Mouse (Mus musculus) liver, embryonic 16.5 days (tissue): ENCODE data around the gene Il20rb. TPM values are rescaled to one million over a fixed set of nuclear protein-coding genes. Genes with fewer than 3 reads are reported as not detected.

Source experiments
- ATAC-seq: fragments of 200-750 bp; cut with Nextera tagmentation; 2 replicates; pipeline ENCODE4 v1.8.0; 2017; ENCODE audit warnings: low read depth, mild to moderate bottlenecking, moderate number of reproducible peaks, moderate library complexity
- H3K27ac ChIP-seq: fragments of 300-500 bp; sonication (generic); 2 replicates; pipeline ENCODE4 v1.5.1; 2014; ENCODE audit warnings: mild to moderate bottlenecking, low read length
- H3K27me3 ChIP-seq: fragments of 300-500 bp; sonication (generic); 2 replicates; pipeline ENCODE4 v1.6.1; 2014; ENCODE audit warnings: low read depth, low read length, mixed read lengths; ENCODE audit not compliant: control insufficient read depth, insufficient read depth
- H3K36me3 ChIP-seq: fragments of 300-500 bp; sonication (generic); 2 replicates; pipeline ENCODE4 v1.6.1; 2014; ENCODE audit warnings: mild to moderate bottlenecking; ENCODE audit not compliant: control insufficient read depth, insufficient read depth
- H3K4me1 ChIP-seq: fragments of 300-500 bp; sonication (generic); 2 replicates; pipeline ENCODE4 v1.6.1; 2014; ENCODE audit warnings: low read depth, low read length, mixed read lengths; ENCODE audit not compliant: control insufficient read depth
- H3K4me2 ChIP-seq: fragments of 300-500 bp; sonication (generic); 2 replicates; pipeline ENCODE4 v1.6.1; 2014; ENCODE audit warnings: low read depth, low read length, mixed read lengths
- H3K4me3 ChIP-seq: fragments of 300-500 bp; sonication (generic); 2 replicates; pipeline ENCODE4 v1.5.1; 2014; ENCODE audit warnings: low read depth, mild to moderate bottlenecking, low read length
- H3K9ac ChIP-seq: fragments of 300-500 bp; sonication (generic); 2 replicates; pipeline ENCODE4 v1.6.1; 2014; ENCODE audit warnings: low read depth, low read length
- H3K9me3 ChIP-seq: fragments of 300-500 bp; sonication (generic); replicated peaks from 2 replicates; pipeline ENCODE4 v1.6.1; 2016; ENCODE audit warnings: low read length; ENCODE audit not compliant: control insufficient read depth
- WGBS: fragments of 180-500 bp; shearing (Covaris S2); extraction: QIAGEN DNeasy Blood & Tissue Kit; methylation state at CpG from one replicate; pipeline ENCODE4 v1.1.7; 2014; ENCODE audit not compliant: insufficient replicate concordance; 5-methylcytosine and 5-hydroxymethylcytosine counted together
- polyA plus RNA-seq: library from polyadenylated mRNA; unstranded; fragments of >200 nt; fragmentation: Nextera tagmentation; extraction: Ambion mirVana; gene quantifications from 2 replicates; pipeline ENCODE4 v1.2.1, GENCODE M21; 2015

Gene Il20rb
- polyA plus RNA-seq, 1 experiment from 2014 or later = 0.24 TPM

DNA sequence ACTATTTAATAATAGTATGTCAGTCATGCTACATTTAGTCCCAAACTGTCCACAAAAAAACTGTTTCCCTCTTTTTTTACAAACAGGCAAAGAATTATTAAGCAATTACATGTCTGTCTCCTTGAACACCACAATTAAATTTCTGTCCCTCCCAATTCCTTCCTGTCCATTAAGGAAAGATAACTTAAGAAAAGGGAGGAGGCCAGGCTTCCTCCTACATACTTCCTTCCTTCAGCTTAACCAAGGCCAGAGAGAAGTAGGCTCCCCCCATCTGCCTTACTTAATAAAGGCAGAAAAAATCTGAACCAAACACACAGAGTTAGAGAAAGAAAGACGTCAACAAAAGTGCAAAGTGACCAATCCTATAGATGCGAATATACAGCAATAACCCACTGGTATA is 21.0 kb upstream of the Il20rb start:
- 61% methylated on average over 2 of the region's 2 CpGs for WGBS
- Histone ChIP-seq H3K9ac (no peak overlapping the region), H3K27me3 (no peaks in the 10 kb centered on the region), H3K36me3 (no peaks in the 10 kb centered on the region), H3K4me3 (no peak overlapping the region), H3K4me2 (no peak overlapping the region), H3K4me1 (no peaks in the 10 kb centered on the region), H3K27ac (no peak overlapping the region), H3K9me3 (no peaks in the 10 kb centered on the region)
- no peak for ATAC-seq

DNA sequence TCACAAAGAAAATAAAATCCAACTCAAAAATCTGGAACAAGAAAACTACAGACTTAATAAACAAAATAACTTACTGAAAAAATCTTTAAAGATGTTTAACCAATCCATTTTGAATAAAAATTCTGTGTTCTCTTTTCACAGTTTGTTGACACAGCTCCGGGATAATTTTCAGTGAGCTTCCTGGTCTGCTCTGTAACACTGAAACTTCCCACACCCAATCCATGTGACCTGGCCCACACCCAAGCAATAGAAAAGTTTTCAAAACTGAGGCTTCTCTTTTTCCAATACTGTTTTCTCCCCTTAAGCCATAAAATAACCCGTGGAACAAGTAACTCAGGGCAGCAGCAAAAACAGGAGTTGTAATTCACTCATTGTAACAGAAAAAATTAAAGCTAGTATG is 20.1 kb upstream of the Il20rb start:
- H3K9ac ChIP-seq = no peak overlapping the region
- 34% methylated on average over 2 of the region's 2 CpGs for WGBS
- H3K4me1 ChIP-seq = no peaks in the 10 kb centered on the region
- H3K9me3 ChIP-seq = no peaks in the 10 kb centered on the region
- no peak overlapping the region for H3K27ac ChIP-seq
- H3K4me3 ChIP-seq = no peak overlapping the region
- H3K36me3 ChIP-seq = no peaks in the 10 kb centered on the region
- H3K27me3 ChIP-seq = no peaks in the 10 kb centered on the region
- ATAC-seq = no peak
- no peak overlapping the region for H3K4me2 ChIP-seq

DNA sequence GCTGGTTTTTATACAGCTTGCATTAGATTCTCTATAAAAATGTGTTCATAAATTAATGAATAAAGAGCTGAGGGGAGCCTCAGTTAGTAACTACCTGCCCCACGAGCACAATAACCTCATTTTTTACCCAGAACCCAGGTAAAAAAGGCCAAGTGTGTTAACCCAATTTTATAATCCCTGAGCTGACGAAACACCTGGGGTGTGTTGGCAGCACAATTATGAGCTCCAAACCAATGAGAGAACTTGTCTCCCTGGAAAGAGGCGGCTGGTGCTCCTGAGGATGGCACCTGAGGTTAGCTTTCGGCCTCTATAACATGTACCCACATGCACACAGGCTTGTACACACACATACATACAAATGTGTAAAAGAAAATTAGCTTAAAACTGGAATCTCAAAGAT is 18.9 kb upstream of the Il20rb start:
- H3K4me2 ChIP-seq = no peak overlapping the region
- ATAC-seq = no peak
- H3K27ac ChIP-seq = no peak overlapping the region
- no peaks in the 10 kb centered on the region for H3K9me3 ChIP-seq
- no peak overlapping the region for H3K4me3 ChIP-seq
- H3K4me1 ChIP-seq = no peaks in the 10 kb centered on the region
- no peaks in the 10 kb centered on the region for H3K36me3 ChIP-seq
- H3K27me3 ChIP-seq = no peaks in the 10 kb centered on the region
- WGBS = 76% methylated on average over 4 of the region's 4 CpGs
- H3K9ac ChIP-seq = no peak overlapping the region

DNA sequence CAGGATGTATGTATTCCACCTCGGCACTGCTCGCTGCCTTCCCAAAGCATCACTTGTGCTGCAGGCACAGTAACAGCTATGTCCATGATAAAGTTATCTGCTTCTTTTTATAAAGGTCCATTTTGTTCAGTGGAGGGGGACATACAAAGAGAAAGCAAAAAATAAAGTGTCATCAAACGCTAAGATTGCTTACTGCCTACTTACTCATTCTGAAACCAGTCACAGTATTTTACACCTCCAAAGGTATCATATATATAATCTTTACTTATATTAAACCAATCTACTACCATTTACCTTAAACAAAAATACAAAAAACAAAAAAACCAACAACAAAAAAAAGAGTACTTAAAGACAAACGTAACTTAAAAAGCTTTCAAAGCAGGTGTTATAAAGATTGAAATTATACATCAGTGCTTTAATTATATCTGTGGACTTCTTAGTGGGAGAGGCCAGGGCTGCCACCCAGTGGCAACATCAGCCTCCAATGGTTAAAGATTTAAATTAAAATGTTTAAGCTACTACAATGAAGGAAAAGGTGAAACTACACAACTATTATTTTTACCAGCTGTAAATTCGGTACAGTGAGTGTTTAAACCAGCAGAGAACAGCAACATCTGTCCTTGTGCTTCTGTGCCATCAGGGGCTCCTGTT is 7.1 kb upstream of the Il20rb start:
- Histone ChIP-seq H3K36me3 (no peaks in the 10 kb centered on the region), H3K9ac (no peak overlapping the region)
- WGBS = 70% methylated on average over 5 of the region's 5 CpGs

DNA sequence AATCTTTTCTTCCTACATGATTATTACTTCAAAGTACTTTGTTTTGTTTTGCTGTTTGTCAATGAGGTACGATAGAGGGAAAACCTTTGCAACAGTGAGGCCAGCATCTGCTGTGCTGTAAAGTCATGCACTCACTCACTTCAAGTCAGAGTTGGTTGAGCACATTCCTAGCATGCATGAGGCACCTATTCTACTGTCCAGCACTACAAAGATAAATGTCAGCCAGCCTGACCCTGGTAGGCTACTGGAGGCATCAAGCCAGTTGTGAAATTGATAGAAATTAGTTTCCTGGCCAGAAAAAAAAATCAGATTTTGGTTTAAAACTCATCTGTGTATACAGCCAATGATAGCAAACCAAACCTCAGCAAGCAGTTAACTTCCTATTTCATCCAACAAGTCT is 4.8 kb upstream of the Il20rb start:
- H3K36me3 ChIP-seq = no peaks in the 10 kb centered on the region
- no peaks in the 10 kb centered on the region for H3K27me3 ChIP-seq
- WGBS = 76% methylated on average over 1 of the region's 1 CpGs
- H3K9ac ChIP-seq = no peak overlapping the region
- no peaks in the 10 kb centered on the region for H3K9me3 ChIP-seq
- H3K4me1 ChIP-seq = no peaks in the 10 kb centered on the region
- no peak overlapping the region for H3K4me2 ChIP-seq
- no peak overlapping the region for H3K4me3 ChIP-seq
- no peak for ATAC-seq
- no peak overlapping the region for H3K27ac ChIP-seq

More for the DNA sequence above, 7.1 kb upstream of the Il20rb start:
- H3K4me2 ChIP-seq = no peak overlapping the region
- no peak overlapping the region for H3K27ac ChIP-seq
- H3K4me3 ChIP-seq = no peak overlapping the region
- no peak for ATAC-seq
- H3K4me1 ChIP-seq = no peaks in the 10 kb centered on the region
- H3K9me3 ChIP-seq = no peaks in the 10 kb centered on the region
- H3K27me3 ChIP-seq = no peaks in the 10 kb centered on the region

DNA sequence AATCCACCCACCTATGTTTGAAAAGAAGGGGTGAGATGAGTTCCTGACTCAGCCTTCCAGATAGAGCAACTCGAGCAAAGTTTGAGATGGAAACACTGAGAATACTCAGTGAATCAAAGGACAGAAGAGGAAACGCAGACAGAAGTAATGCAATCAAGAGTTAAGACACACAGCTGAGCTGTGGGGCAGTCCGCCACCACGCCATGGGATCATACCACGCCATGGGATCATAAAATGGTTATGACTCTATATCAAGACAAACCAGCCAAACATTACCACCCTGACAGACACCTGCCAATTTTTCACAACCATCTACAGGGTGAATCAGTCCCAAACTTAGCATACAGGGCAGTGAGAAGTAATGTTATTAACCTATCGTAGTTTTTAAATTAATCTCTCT is 2.4 kb upstream of the Il20rb start:
- WGBS = 75% methylated on average over 6 of the region's 6 CpGs
- H3K9ac ChIP-seq = no peak overlapping the region
- H3K4me2 ChIP-seq = no peak overlapping the region
- H3K9me3 ChIP-seq = no peaks in the 10 kb centered on the region
- H3K27me3 ChIP-seq = no peaks in the 10 kb centered on the region
- no peak for ATAC-seq
- H3K4me1 ChIP-seq = no peaks in the 10 kb centered on the region
- no peaks in the 10 kb centered on the region for H3K36me3 ChIP-seq
- H3K4me3 ChIP-seq = no peak overlapping the region
- H3K27ac ChIP-seq = no peak overlapping the region

DNA sequence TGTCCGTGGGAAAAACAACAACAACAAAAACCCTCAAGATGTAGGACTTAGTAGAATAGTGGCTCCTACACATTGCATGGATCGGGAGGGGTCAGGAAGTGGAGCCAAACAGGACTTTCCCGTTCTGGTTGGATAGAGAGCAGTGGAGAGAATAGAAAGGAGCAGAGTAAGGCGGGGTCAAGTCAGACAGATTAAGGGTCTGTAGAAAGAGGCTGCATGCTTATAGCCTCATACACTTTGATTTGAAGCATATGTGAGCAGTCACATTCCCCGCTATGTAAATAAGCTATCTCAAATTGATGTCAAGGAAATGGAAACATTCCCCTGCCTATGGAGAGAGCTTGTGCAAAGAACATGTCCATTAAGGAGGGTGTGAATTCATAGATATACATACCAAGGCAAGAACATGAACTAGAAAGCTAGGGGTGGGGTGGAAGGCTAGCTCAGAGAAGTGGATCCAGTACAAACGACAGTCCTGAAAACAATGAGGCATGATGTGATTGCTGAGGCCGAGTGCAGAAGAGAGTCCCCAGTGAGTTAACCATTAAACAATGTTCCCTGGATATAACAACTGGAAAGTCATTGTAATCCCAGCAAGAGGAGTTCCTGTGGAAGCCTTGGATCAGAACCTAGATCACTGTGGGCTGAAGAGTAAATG is 1.6 kb upstream of the Il20rb start:
- no peak for ATAC-seq
- Histone ChIP-seq H3K9ac (no peak overlapping the region), H3K27me3 (no peaks in the 10 kb centered on the region), H3K4me1 (no peaks in the 10 kb centered on the region), H3K4me3 (no peak overlapping the region), H3K36me3 (no peaks in the 10 kb centered on the region), H3K27ac (no peak overlapping the region), H3K4me2 (no peak overlapping the region), H3K9me3 (no peaks in the 10 kb centered on the region)
- 66% methylated on average over 7 of the region's 7 CpGs for WGBS

DNA sequence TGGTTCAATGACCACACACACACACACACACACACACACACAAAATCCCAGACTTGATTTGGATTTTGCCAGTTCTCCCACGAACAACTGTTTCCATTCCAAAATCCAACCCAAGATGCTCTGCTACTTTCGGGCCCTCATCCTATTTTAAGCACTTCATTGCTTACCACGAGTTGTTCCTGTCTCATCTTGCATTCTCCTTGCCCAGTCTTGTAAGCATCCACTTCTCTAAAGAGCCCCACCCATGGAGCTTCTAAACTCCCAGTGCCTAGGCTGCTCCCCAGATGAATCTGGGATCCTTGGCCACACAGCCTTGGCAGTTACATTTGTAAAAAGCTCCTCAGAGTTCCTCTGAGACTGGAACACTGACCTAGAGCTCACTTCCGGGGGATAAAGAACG is 3.3 kb downstream of the Il20rb start:
- no peaks in the 10 kb centered on the region for H3K36me3 ChIP-seq
- WGBS = 73% methylated on average over 5 of the region's 5 CpGs
- no peak overlapping the region for H3K27ac ChIP-seq

DNA sequence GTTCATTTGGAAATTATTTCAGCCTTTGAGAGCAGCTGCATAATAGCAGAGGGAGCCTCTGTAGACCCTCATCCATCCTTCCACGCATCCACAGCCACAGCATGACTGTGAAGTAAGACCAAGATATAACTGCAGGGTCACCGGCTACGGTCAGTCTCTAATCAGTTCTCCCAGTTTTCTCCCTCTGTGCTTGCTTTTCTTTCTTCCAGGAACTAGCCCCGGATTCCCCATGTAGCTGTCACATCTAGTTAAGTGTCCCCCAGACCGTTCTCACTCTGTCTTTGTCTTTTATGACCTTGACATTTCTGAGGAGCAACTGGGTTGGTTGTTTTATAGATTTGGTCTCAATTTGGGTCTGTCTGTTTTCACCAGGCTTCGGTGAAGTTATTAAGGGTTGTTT is 5.0 kb downstream of the Il20rb start:
- Histone ChIP-seq H3K9ac (no peak overlapping the region), H3K4me2 (no peak overlapping the region), H3K4me3 (no peak overlapping the region), H3K9me3 (no peaks in the 10 kb centered on the region), H3K4me1 (no peaks in the 10 kb centered on the region), H3K36me3 (no peaks in the 10 kb centered on the region), H3K27ac (no peak overlapping the region), H3K27me3 (no peaks in the 10 kb centered on the region)
- 76% methylated on average over 6 of the region's 6 CpGs for WGBS
- no peak for ATAC-seq

More for the DNA sequence above, 3.3 kb downstream of the Il20rb start:
- no peak overlapping the region for H3K4me2 ChIP-seq
- no peaks in the 10 kb centered on the region for H3K27me3 ChIP-seq
- H3K4me1 ChIP-seq = no peaks in the 10 kb centered on the region
- no peak overlapping the region for H3K4me3 ChIP-seq
- no peaks in the 10 kb centered on the region for H3K9me3 ChIP-seq
- no peak overlapping the region for H3K9ac ChIP-seq
- ATAC-seq = no peak
